In the genomic region with DNA sequence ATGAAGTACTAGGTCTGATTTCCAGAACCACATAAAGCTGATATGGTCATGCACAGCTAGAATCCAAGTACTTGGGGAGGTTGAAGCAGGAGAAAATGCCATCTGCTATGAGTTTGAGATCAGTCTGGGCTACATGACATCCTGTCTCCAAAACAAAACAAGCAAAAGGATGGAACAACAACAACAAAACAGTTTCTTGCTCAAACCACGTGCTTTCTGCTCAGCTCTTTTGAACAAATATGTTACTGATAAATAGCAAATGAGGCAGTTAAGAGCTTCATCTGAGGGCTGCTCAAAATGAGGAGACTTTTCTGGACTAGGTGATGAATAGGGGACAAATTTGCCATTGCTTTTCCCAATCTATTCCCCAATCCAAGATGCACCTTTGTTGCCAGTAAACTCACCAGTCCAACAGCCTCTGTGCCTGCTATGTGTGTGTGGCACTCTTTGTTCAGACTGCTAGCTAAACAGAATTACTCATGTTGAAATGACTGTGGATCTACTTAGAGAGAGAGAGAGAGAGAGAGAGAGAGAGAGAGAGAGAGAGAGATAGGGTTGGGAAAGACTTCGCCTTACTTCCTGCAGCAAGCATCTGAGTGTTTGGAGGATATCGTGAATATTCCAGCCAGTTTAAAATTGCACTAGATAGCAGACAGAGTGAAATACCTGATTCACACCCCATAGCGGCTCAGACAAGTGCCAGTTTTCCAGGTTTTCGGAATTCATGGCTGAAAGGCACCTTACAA, we compare ENCODE assay signal across 8 mouse cellular contexts. TPM values are rescaled to one million over a fixed set of nuclear protein-coding genes. Genes with fewer than 3 reads are reported as not detected.
DNase-seq lines count a peak whose midpoint lies in the region; ATAC-seq and TF ChIP-seq lines count a peak whose summit lies in the region.

No protein-coding gene starts in this region.

- no peak for ATAC-seq in limb, embryonic 14.5 days (ENCODE audit: low FRiP score, low read depth)
- ATAC-seq in stomach, embryonic 16.5 days (ENCODE audit: insufficient read depth, low FRiP score) = no peak

- TF ChIP-seq POLR2A in spleen, adult 2 months (IDR thresholded peaks at IDR 0.05; ENCODE audit: low read depth, low read length) = no peak
- TF ChIP-seq POLR2A in limb, embryonic 14.5 days (IDR thresholded peaks at IDR 0.05; ENCODE audit: borderline replicate concordance, extremely low read depth, insufficient read depth, insufficient read length) = no peak

- peak overlapping the region; percentile 79 for H3K4me2 ChIP-seq in limb, embryonic 14.5 days (replicated peaks; ENCODE audit: low read depth, low read length, severe bottlenecking)
- peak overlapping the region; percentile 64 for H3K4me2 ChIP-seq in stomach, embryonic 16.5 days (ENCODE audit: low read depth, low read length)

- H3K4me3 ChIP-seq in spleen, adult 2 months (ENCODE audit: extremely low read depth, insufficient read depth, insufficient read length) = peak overlapping the region; percentile 90
- H3K4me3 ChIP-seq in limb, embryonic 14.5 days (replicated peaks; ENCODE audit: low read length) = peak overlapping the region; percentile 98
- H3K4me3 ChIP-seq in stomach, embryonic 16.5 days (replicated peaks; ENCODE audit: low read length) = peak overlapping the region; percentile 99

- peak overlapping the region; percentile 55; the same call in 1 of the 2 replicates for H3K9ac ChIP-seq in limb, embryonic 14.5 days (ENCODE audit: low read depth, low read length, severe bottlenecking)
- peak overlapping the region; percentile 86 for H3K9ac ChIP-seq in stomach, embryonic 16.5 days (ENCODE audit: low read length)

- no peaks in the 10 kb centered on the region for H3K27me3 ChIP-seq in spleen, adult 2 months (ENCODE audit: control insufficient read depth, insufficient read depth, low read length)
- H3K27me3 ChIP-seq in limb, embryonic 14.5 days (ENCODE audit: control insufficient read depth, insufficient read depth, low read length) = no peaks in the 10 kb centered on the region
- no peaks in the 10 kb centered on the region for H3K27me3 ChIP-seq in stomach, embryonic 16.5 days (ENCODE audit: control insufficient read depth, insufficient read depth, low read length)

- H3K27ac ChIP-seq in spleen, adult 2 months (ENCODE audit: insufficient read depth, low read length) = no peak overlapping the region
- H3K27ac ChIP-seq in limb, embryonic 14.5 days (replicated peaks; ENCODE audit: low read depth, low read length) = 0 out of 2 replicates have a peak overlapping the region, but pooled peaks have one; percentile 27
- peak overlapping the region; percentile 36 for H3K27ac ChIP-seq in stomach, embryonic 16.5 days (ENCODE audit: low read length)

- no peaks in the 10 kb centered on the region for H3K36me3 ChIP-seq in spleen, adult 2 months (ENCODE audit: control insufficient read depth, insufficient read depth, low read length)
- peaks cover 12% of the 10 kb centered on the region for H3K36me3 ChIP-seq in limb, embryonic 14.5 days (ENCODE audit: control insufficient read depth, insufficient read depth, low read length)
- H3K36me3 ChIP-seq in stomach, embryonic 16.5 days (ENCODE audit: control insufficient read depth, insufficient read depth, low read length) = no peaks in the 10 kb centered on the region

- no peaks in the 10 kb centered on the region for H3K9me3 ChIP-seq in limb, embryonic 14.5 days (ENCODE audit: control insufficient read depth, low read length)
- H3K9me3 ChIP-seq in stomach, embryonic 16.5 days (replicated peaks; ENCODE audit: control insufficient read depth, low read length) = no peaks in the 10 kb centered on the region

- 21% methylated on average over 5 of the region's 5 CpGs for WGBS in spleen, adult 2 months
- 15% methylated on average over 5 of the region's 5 CpGs for WGBS in limb, embryonic 14.5 days
- WGBS in stomach, embryonic 16.5 days = 12% methylated on average over 5 of the region's 5 CpGs

- peak; percentile 33 for DNase-seq in cerebellum, adult 9-10 months
- no peak for DNase-seq in cerebellum, postnatal 14 days
- DNase-seq in spleen, adult 2 months (ENCODE audit: low read depth in 1 of 2, low spot score in 2 of 2) = no peak
- DNase-seq in spleen, adult 12 weeks (ENCODE audit: low spot score) = no peak
- no peak for DNase-seq in limb, embryonic 14.5 days (ENCODE audit: low spot score)
- DNase-seq in spleen, postnatal 14 days (ENCODE audit: low spot score in 2 of 2) = no peak
- no peak for DNase-seq in embryo, embryonic 11 days

- no peak for TF ChIP-seq CTCF in spleen, adult 2 months (IDR thresholded peaks at IDR 0.05; ENCODE audit: extremely low read depth, insufficient read depth, insufficient read length, insufficient replicate concordance)

- H3K4me1 ChIP-seq in spleen, adult 2 months (ENCODE audit: control insufficient read depth, insufficient read depth, insufficient read length) = peaks cover 3% of the 10 kb centered on the region; the same call in 1 of the 2 replicates
- H3K4me1 ChIP-seq in limb, embryonic 14.5 days (ENCODE audit: control insufficient read depth, insufficient read depth, low read length) = peaks cover 19% of the 10 kb centered on the region
- H3K4me1 ChIP-seq in stomach, embryonic 16.5 days (ENCODE audit: control insufficient read depth, insufficient read depth, low read length) = peaks cover 12% of the 10 kb centered on the region

RNA-seq across cellular contexts. Expression of gene Sin3a, which starts 0.9 kb away (rescaled TPM):
- polyA plus RNA-seq in spleen, adult 2 months (2012; rRNA removed) = 83.3 and 98.2 TPM in 2 replicates
- polyA plus RNA-seq in limb, embryonic 14.5 days (2012; rRNA removed) = 77.0 and 121 TPM in 2 replicates
- 35.7 and 39.0 TPM in 2 replicates for polyA plus RNA-seq in limb, embryonic 14.5 days (2014; fragmentation: Nextera tagmentation; extraction: Ambion mirVana)
- polyA plus RNA-seq in stomach, embryonic 16.5 days (2015; fragmentation: Nextera tagmentation; extraction: Ambion mirVana) = 27.5 and 27.6 TPM in 2 replicates

RNA-seq across cellular contexts. Expression of gene Man2c1, which starts 59.5 kb away (rescaled TPM):
- 170 and 183 TPM in 2 replicates for polyA plus RNA-seq in spleen, adult 2 months (2012; rRNA removed)
- polyA plus RNA-seq in limb, embryonic 14.5 days (2012; rRNA removed) = 177 and 268 TPM in 2 replicates
- 41.3 and 46.7 TPM in 2 replicates for polyA plus RNA-seq in limb, embryonic 14.5 days (2014; fragmentation: Nextera tagmentation; extraction: Ambion mirVana)
- 74.8 and 80.9 TPM in 2 replicates for polyA plus RNA-seq in stomach, embryonic 16.5 days (2015; fragmentation: Nextera tagmentation; extraction: Ambion mirVana)
